Mouse (Mus musculus) regulatory T cell (primary cell): ENCODE results near the gene Mettl18.
"Not testable (repeated sequence)": the region's sequence is repeated elsewhere in the genome, so short reads cannot be mapped to it uniquely, and the experiment has no call there.

Experiments used
- in situ Hi-C: fragments of 300-600 bp; cut with MboI, MseI; formaldehyde crosslinking; loops from one replicate; pipeline ENCODE4 v1.15.1; 2025; ENCODE audit warnings: high pct_unique_total_duplicates

Mettl18 gene

DNA sequence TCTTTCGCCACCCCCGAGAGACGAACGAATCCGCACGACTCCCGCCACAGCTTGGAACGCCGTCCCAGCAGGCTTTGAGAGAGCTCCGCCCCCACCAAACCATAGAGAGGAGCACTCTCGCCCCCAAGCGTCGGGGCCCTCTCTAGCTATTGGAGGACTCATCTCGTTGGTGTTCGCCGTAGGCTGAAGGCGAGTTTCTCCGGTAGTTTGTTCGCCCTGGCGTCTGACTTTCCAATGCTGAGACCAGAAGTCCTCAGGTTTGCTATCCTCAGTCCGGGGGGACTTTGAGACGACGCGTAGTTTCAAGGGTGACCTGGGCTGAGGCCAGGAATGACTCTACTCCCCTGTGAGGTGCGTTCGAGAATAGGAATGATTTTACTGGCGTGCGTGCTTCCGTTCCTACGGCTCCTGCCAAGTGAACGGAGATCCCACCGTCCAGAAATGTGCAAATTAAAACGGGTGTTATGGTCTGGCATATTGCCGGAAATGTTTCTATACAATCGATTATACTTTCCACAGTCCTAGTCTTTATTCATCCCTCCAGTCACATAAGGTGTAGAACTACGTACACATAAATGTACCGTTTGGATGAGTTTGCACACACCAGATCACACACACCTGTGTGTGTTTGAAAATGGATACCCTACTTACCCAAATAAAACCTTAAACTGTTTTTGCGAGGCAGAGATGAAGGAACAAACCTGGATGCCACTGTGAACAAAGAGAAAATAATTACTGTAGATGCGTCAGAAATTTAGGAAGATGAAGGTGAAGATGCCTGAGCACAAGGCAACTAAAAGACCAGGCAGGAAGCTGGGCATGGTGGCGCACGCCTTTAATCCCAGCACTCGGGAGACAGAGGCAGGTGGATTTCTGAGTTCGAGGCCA, at the start of gene Mettl18, which contains the start of gene BC055324:
Mettl18 (plus strand) TSS at position 169 of the 888 bp plus-strand sequence.
BC055324 (minus strand) TSS at position 76 of the 888 bp plus-strand sequence.
- in situ Hi-C loops: loop anchor here (5.0 kb wide), 1 partner anchor 72 kb away; no protein-coding TSS in a partner anchor

DNA sequence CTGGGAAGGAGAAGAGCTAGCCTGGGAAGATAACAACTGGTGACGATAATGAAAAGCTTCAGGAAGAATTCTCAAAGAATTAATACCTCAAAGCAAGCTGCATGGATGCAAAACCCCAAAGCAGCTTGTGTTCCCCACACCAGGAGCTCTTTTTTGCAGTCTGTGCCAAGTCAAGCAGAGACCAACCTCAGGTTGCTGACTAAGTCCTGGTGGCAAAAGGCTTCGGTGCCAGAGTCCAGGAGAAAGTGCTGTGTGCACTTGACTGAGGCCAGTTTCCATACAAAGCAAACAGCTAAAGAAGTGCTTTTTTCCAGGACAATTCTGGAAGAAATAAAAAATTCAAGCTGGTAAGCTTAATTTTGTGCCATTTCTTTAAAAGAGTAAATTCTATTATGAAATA, 41.3 kb upstream of the Mettl18 start:
- in situ Hi-C loops: no loop called here

DNA sequence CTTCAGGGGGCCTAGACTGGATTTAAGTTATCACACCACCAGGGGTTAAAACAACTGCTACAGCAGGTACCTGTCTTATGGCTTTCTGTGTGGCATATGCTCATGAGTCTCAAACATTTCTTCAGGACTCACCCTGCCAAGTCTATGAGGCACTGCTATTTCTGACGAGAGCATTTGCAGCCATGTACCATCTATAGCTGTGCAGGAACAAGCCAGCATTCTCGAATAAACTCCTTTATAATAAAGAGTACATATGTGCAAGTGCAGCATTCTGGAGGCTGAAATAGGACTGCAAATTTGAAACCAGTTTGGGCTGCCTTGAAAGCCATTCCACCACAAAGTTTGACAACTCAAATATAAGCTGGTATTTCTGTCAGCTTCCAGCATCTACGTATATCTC, 36.7 kb upstream of the Mettl18 start:
- in situ Hi-C loops: no loop called here

GRCm38 (mm10) chr1:163964008-163964689, 30.5 kb upstream of the Mettl18 start:
- in situ Hi-C loops: no loop called here

DNA sequence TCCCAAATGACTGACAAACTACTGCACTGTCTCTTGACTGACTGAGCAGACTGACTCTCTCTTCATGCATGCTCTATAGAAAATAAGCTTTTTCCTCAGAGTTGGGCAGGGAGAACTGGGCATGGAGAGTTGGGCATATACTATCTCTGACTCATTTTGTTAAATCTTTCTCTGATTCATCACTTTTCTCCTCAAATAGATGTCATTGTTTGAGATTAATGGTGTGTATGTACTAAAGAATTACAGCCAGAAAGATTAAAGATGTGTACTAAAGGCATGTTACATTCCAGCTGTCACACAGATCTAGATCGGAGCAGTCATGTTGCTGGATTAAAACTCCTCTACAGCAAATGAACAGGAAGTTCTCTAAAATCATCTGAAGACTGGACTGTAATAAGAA, 20.2 kb upstream of the Mettl18 start:
- in situ Hi-C loops: no loop called here

GRCm38 (mm10) chr1:163975088-163975487, 19.6 kb upstream of the Mettl18 start:
- in situ Hi-C loops: no loop called here

- in situ Hi-C loops: no loop called here
These were observed 18.2 kb upstream of the Mettl18 start for GRCm38 (mm10) chr1:163976515-163976914.

DNA sequence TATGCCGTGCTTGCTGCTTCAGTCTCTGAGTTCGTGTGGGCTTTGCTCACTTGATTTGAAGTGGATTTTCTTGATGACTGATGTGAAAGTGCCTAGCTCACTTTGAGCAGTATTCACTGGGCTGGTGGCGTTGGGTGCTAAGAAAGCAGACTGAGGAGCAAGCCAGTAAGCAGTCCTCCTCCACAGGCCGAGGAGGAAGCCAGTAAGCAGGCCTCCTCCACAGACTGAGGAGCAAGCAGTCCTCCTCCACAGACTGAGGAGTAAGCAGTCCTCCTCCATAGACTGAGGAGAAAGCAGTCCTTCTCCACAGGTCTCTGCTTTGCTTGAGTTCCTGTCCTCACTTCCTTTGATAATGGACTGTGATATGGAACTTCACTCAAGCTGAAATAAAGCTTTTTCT, 2.3 kb upstream of the Mettl18 start:
- in situ Hi-C loops: no loop called here

GRCm38 (mm10) chr1:163994173-163994720, 442 bp upstream of the Mettl18 start:
- in situ Hi-C loops: no loop called here

GRCm38 (mm10) chr1:163995609-163995913, 872 bp downstream of the Mettl18 start:
- in situ Hi-C loops: loop anchor here (5.0 kb wide), 1 partner anchor 72 kb away; no protein-coding TSS in a partner anchor

DNA sequence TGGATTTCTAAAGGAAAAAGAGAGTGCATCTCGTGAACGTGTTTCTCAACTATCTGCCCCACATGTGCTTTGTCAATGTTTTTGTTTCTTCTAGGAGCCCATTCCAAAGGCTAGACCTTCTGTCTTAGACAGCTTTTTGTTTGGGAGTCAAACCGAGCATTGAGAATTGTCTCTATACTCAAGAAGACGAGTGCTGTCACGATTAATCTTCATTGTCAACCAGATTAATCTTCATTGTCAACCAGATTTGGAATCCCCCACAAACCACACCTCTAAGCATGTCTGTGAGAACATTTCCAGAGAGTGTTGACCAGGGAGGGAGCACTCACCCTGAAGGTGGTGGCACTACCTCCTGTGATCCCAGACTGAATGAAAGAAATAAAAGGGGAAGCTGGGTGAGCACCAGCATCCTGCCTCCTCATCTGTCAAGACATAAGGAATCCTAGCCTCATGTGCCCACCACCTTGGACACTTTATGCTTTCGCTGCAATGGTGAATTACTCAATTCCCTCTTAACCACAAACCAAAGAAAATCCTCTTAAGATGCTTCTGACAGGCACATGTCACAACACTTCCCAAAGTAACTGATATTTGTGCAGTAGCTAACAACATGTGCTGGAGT, 7.3 kb downstream of the Mettl18 start:
- in situ Hi-C loops: no loop called here

- in situ Hi-C loops: no loop called here
These were observed 9.6 kb downstream of the Mettl18 start for GRCm38 (mm10) chr1:164004311-164004710.

- in situ Hi-C loops: no loop called here
These were observed 14.5 kb downstream of the Mettl18 start for GRCm38 (mm10) chr1:164009235-164009634.

DNA sequence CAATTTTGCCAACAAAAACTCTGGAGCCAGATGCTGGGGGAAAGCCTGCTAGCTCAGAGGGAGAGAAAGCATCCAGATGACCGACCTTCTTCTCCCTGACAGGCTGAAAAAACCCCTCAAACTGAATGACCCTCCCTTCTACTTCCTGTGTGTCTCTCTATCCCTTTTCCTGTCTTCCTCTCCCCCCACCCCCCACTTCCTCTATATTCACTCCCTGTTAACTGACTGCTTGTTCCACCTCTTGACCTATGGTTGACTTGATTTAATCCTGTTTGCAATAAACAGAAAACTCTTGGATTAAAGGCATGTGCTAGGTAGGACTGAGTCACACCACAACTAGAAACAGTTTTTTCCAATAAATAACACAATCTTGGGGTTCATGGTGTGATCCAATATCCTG, 19.9 kb downstream of the Mettl18 start:
- in situ Hi-C loops: no loop called here

DNA sequence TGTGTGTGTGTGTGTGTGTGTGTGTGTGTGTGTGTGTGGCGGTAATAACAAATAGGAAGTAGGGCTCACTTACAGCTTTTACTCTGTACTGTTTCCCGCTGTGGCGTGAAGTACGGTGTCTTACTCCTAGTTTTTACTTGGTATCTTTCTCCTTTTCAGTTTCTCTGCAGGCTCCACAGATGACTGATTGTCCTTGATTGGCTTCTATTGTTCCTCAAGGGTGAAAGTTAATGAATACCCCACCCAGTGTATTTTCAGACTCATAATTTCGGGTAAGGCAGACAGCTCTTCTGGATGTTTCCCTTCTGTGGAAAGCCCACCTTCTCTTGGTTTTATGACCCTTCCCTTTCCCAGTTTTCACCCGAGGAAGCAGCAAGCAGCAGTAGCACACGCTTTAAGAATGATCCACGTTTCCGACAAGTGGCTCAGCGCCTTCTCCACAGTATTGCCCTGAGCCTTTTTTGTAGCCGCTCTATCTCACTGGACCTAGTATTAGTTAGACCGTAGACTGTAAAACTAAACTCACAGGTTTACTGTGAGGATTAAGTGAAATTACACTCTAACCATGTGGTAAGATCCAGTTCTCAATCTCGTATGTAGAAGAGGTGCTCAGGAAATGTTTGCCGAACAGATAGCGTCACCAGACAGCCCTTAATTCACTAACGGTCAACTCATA, 23.7 kb downstream of the Mettl18 start:
- in situ Hi-C loops: no loop called here

DNA sequence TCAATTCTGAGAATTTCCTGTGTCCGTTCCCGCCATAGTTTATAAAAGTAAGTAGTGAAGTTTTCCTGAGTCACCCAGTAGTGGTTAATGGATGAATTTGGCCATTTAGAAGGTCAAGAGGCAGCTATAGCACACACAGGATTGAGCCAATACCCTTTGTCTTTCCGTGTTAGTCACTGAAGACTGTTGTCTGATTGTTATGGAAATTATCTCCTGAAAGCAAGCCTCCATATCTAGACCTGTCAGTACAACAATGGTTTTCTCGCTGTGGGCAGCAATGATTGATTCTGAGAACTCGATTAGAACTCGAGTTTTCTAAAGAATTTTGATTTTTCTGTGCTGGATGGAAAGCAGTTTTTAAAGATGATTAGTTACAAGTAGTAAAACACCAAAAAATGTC, 25.1 kb downstream of the Mettl18 start:
- in situ Hi-C loops: no loop called here

DNA sequence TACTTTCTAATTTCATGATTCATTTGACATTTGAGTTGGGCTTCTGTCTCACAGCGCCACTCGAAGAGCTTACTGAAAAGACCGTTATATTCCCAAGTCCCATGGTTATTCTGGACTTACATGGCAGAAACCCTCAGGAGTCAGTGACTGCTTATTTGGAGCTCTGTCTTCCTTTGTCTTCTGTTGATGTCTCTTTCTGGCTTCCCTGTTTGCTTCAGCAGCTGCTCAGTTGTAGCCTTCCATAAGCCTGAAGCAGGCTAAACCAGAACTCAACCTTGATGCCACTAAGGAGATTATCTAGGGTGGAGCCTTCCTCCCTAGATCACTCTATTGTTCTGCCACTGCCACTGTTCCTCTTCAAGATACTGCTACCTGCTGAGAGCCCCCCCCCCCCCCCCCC, 26.1 kb downstream of the Mettl18 start:
- in situ Hi-C loops: not testable (repeated sequence)

- in situ Hi-C loops: not testable (repeated sequence)
These were observed 27.4 kb downstream of the Mettl18 start for GRCm38 (mm10) chr1:164022106-164022505.

- in situ Hi-C loops: loop anchor here (5.0 to 25.0 kb wide), 2 partner anchors 112 to 762 kb away; partner anchors contain the start of gene Dpt
These were observed 31.0 kb downstream of the Mettl18 start for GRCm38 (mm10) chr1:164025685-164026084.

- in situ Hi-C loops: loop anchor here (5.0 to 25.0 kb wide), 2 partner anchors 110 to 760 kb away; partner anchors contain the start of gene Dpt
These were observed 32.7 kb downstream of the Mettl18 start for GRCm38 (mm10) chr1:164027416-164027815.
